Mouse (Mus musculus) cortical plate, adult 2 months (tissue): ENCODE results near the gene Trpm3.

Experiments
- CTCF ChIP-seq: fragments of 200-500 bp; IDR thresholded peaks from 2 replicates; pipeline ENCODE4 v1.5.1; 2011; ENCODE audit warnings: mild to moderate bottlenecking, control low read depth, low read length; ENCODE audit not compliant: insufficient read depth; ENCODE audit errors: extremely low read depth
- POLR2A ChIP-seq: fragments of 200-500 bp; IDR thresholded peaks from 2 replicates; pipeline ENCODE4 v1.6.1; 2011; ENCODE audit warnings: mild to moderate bottlenecking, low read length, control low read depth; ENCODE audit not compliant: insufficient read depth; ENCODE audit errors: extremely low read depth

DNA sequence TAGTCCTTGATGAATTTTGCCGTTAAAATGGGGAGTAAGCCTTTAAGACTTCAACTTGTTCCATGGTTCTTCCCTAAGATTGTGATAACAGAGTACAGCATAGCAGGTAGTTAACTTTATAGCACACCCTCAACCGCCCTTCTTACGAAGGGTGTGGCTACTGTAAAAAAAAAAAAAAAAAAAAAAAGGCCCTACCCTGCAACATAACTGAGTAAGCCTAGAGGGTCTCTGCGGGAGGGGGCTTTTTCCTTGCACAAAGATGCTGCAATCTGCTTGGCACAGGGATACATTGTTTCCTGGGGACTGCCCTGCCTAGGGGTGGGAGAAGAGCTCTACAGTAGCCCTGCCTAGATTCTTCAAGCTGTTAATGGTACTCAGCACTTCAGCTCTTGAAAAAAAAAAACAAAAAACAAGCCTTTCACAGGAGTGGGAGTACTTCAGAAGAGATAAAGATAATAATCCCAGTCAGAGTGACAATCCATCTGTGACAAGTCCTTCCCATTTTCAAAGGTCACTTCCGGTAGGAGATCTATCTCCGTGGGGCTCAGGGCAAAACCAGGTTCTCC is 903.4 kb downstream of the Trpm3 start:
- TF ChIP-seq POLR2A (no peak), CTCF (no peak)
